ENCODE assay signal across 18 mouse cellular contexts in genomic region chr12:98956951-98957350, GRCm38 (mm10). TPM values are rescaled to one million over a fixed set of nuclear protein-coding genes. Genes with fewer than 3 reads are reported as not detected.
DNase-seq lines count a peak whose midpoint lies in the region; ATAC-seq and TF ChIP-seq lines count a peak whose summit lies in the region.
"Had no signal": no experiment of that assay in that cellular context is flagged by ENCODE, and none has a peak within 500 bp of the region (broad histone marks: within the 10 kb centered on the region; RNA-seq: fewer than 3 reads in every experiment).

No protein-coding gene starts in this region.

- TF ChIP-seq CTCF in stomach, postnatal 0 days (IDR thresholded peaks at IDR 0.05; ENCODE audit: low read depth) = no peak

- no peak overlapping the region for H3K27ac ChIP-seq in heart, embryonic 12.5 days (ENCODE audit: poor library complexity, severe bottlenecking)
- H3K27ac ChIP-seq in stomach, embryonic 14.5 days (ENCODE audit: low read length) = peak overlapping the region; percentile 15; the same call in 1 of the 2 replicates
- no peak overlapping the region for H3K27ac ChIP-seq in stomach, postnatal 0 days (replicated peaks)
- H3K27ac ChIP-seq in hindbrain, embryonic 14.5 days = no peak overlapping the region
- H3K27ac ChIP-seq: embryonic facial prominence, embryonic 12.5 days; forebrain, embryonic 15.5 days; heart, embryonic 13.5 days had no signal

- WGBS in heart, embryonic 12.5 days = 86% methylated on average over 2 of the region's 2 CpGs
- WGBS in stomach, embryonic 14.5 days = 82% methylated on average over 2 of the region's 2 CpGs
- WGBS in stomach, postnatal 0 days = 90% methylated on average over 2 of the region's 2 CpGs
- 88% methylated on average over 2 of the region's 2 CpGs for WGBS in hindbrain, embryonic 14.5 days

- H3K36me3 ChIP-seq in heart, embryonic 12.5 days = peaks cover 4% of the 10 kb centered on the region; the same call in 1 of the 2 replicates
- H3K36me3 ChIP-seq in stomach, embryonic 14.5 days (ENCODE audit: control insufficient read depth, insufficient read depth, low read length) = no peaks in the 10 kb centered on the region
- H3K36me3 ChIP-seq in stomach, postnatal 0 days (ENCODE audit: control insufficient read depth, insufficient read depth, low read length) = no peaks in the 10 kb centered on the region
- peaks cover 14% of the 10 kb centered on the region for H3K36me3 ChIP-seq in hindbrain, embryonic 14.5 days (replicated peaks; ENCODE audit: control insufficient read depth, insufficient read depth)

- H3K9ac ChIP-seq in heart, embryonic 12.5 days = no peak overlapping the region
- no peak overlapping the region for H3K9ac ChIP-seq in stomach, embryonic 14.5 days (replicated peaks; ENCODE audit: low read depth, low read length)
- H3K9ac ChIP-seq in stomach, postnatal 0 days (ENCODE audit: low read length) = no peak overlapping the region
- no peak overlapping the region for H3K9ac ChIP-seq in hindbrain, embryonic 14.5 days
- H3K9ac ChIP-seq: embryonic facial prominence, embryonic 12.5 days; forebrain, embryonic 15.5 days; heart, embryonic 13.5 days had no signal

- no peaks in the 10 kb centered on the region for H3K4me1 ChIP-seq in heart, embryonic 12.5 days (replicated peaks)
- H3K4me1 ChIP-seq in stomach, embryonic 14.5 days (ENCODE audit: control insufficient read depth, insufficient read depth, low read length) = no peaks in the 10 kb centered on the region
- H3K4me1 ChIP-seq in stomach, postnatal 0 days (replicated peaks; ENCODE audit: control insufficient read depth, insufficient read depth) = no peaks in the 10 kb centered on the region
- no peaks in the 10 kb centered on the region for H3K4me1 ChIP-seq in hindbrain, embryonic 14.5 days (replicated peaks; ENCODE audit: control insufficient read depth, insufficient read depth, low read length)
- H3K4me1 ChIP-seq: embryonic facial prominence, embryonic 12.5 days; heart, embryonic 13.5 days had no signal

- H3K27me3 ChIP-seq in heart, embryonic 12.5 days (replicated peaks) = no peaks in the 10 kb centered on the region
- H3K27me3 ChIP-seq in stomach, embryonic 14.5 days (ENCODE audit: control insufficient read depth, insufficient read depth, low read length) = no peaks in the 10 kb centered on the region
- no peaks in the 10 kb centered on the region for H3K27me3 ChIP-seq in stomach, postnatal 0 days (ENCODE audit: control insufficient read depth, insufficient read depth, low read length)
- H3K27me3 ChIP-seq in hindbrain, embryonic 14.5 days (ENCODE audit: control insufficient read depth, insufficient read depth, low read length) = no peaks in the 10 kb centered on the region
- H3K27me3 ChIP-seq: embryonic facial prominence, embryonic 12.5 days; forebrain, embryonic 15.5 days; heart, embryonic 13.5 days had no signal

- no peaks in the 10 kb centered on the region for H3K9me3 ChIP-seq in heart, embryonic 12.5 days (replicated peaks)
- H3K9me3 ChIP-seq in stomach, embryonic 14.5 days (ENCODE audit: control insufficient read depth, low read depth, low read length) = no peaks in the 10 kb centered on the region
- H3K9me3 ChIP-seq in stomach, postnatal 0 days (ENCODE audit: control insufficient read depth, low read length) = no peaks in the 10 kb centered on the region
- H3K9me3 ChIP-seq in hindbrain, embryonic 14.5 days (ENCODE audit: control insufficient read depth, low read length) = no peaks in the 10 kb centered on the region
- H3K9me3 ChIP-seq: embryonic facial prominence, embryonic 12.5 days; forebrain, embryonic 15.5 days; heart, embryonic 13.5 days had no signal

- peak; percentile 9 for DNase-seq in adrenal gland, adult 8-10 months
- DNase-seq in adrenal gland, postnatal 4 days (ENCODE audit: low spot score in 2 of 2) = no peak
- peak; percentile 10 for DNase-seq in heart, adult 11 months
- DNase-seq in stomach, postnatal 0 days (ENCODE audit: low spot score) = no peak
- DNase-seq in hindbrain, embryonic 14.5 days (ENCODE audit: low spot score) = no peak
- DNase-seq: cerebellum, adult 18-20 months; cerebellum, adult 9-11 months; cerebellum, postnatal 36 days; gastrocnemius, postnatal 14 days; heart, postnatal 36 days; kidney, adult 18-20 months had no signal

- no peak overlapping the region for H3K4me2 ChIP-seq in heart, embryonic 12.5 days
- no peak overlapping the region for H3K4me2 ChIP-seq in stomach, embryonic 14.5 days (replicated peaks; ENCODE audit: low read depth, low read length)
- H3K4me2 ChIP-seq in stomach, postnatal 0 days (replicated peaks; ENCODE audit: low read depth) = no peak overlapping the region
- no peak overlapping the region for H3K4me2 ChIP-seq in hindbrain, embryonic 14.5 days (replicated peaks)
- H3K4me2 ChIP-seq: embryonic facial prominence, embryonic 12.5 days; forebrain, embryonic 15.5 days; heart, embryonic 13.5 days had no signal

- ATAC-seq in heart, embryonic 12.5 days (ENCODE audit: insufficient number of reproducible peaks, low FRiP score) = no peak
- no peak for ATAC-seq in stomach, embryonic 14.5 days (ENCODE audit: insufficient number of reproducible peaks, insufficient read depth, low FRiP score, low read depth)
- ATAC-seq in stomach, postnatal 0 days (ENCODE audit: low FRiP score, low TSS enrichment) = no peak
- no peak for ATAC-seq in hindbrain, embryonic 14.5 days (ENCODE audit: low FRiP score)
- ATAC-seq: forebrain, embryonic 15.5 days; hindbrain, embryonic 16.5 days; inflammation-experienced regulatory T-cells, adult 6 months had no signal

- no peak overlapping the region for H3K4me3 ChIP-seq in heart, embryonic 12.5 days
- no peak overlapping the region for H3K4me3 ChIP-seq in stomach, embryonic 14.5 days (ENCODE audit: low read depth, low read length)
- H3K4me3 ChIP-seq in stomach, postnatal 0 days (ENCODE audit: low read depth, low read length) = no peak overlapping the region
- no peak overlapping the region for H3K4me3 ChIP-seq in hindbrain, embryonic 14.5 days (replicated peaks; ENCODE audit: low read length)
- H3K4me3 ChIP-seq: embryonic facial prominence, embryonic 12.5 days; forebrain, embryonic 15.5 days; heart, embryonic 13.5 days had no signal

- TF ChIP-seq EP300 in stomach, postnatal 0 days (optimal IDR thresholded peaks at IDR 0.05) = no peak

RNA-seq across cellular contexts. Expression of gene Ttc8, which starts 36.6 kb away (rescaled TPM):
- total RNA-seq in adrenal gland, adult 8-10 months (2022) = 10 to 100 TPM; 21.7 to 44.7 (median 31.8) TPM
- 10 to 100 TPM; 31.0 to 33.5 TPM for total RNA-seq in adrenal gland, postnatal 4 days (2021)
- polyA plus RNA-seq in heart, embryonic 12.5 days (2016; fragmentation: Nextera tagmentation; extraction: Ambion mirVana) = 16.2 and 16.5 TPM in 2 replicates
- 33.2 and 34.3 TPM in 2 replicates for polyA plus RNA-seq in stomach, embryonic 14.5 days (2014; fragmentation: Nextera tagmentation; extraction: Ambion mirVana)
- polyA plus RNA-seq in stomach, postnatal 0 days (2015; fragmentation: Nextera tagmentation; extraction: Ambion mirVana) = 9.9 and 11.7 TPM in 2 replicates
- 31.4 and 33.3 TPM in 2 replicates for polyA plus RNA-seq in hindbrain, embryonic 14.5 days (2014; fragmentation: Nextera tagmentation; extraction: Ambion mirVana)

RNA-seq across cellular contexts. Expression of gene Eml5, which starts 55.7 kb away (rescaled TPM):
- 10 to 100 TPM; 26.2 to 62.4 (median 41.2) TPM for total RNA-seq in adrenal gland, adult 8-10 months (2022)
- 10 to 100 TPM; 48.0 to 48.6 TPM for total RNA-seq in adrenal gland, postnatal 4 days (2021)
- 5.4 and 5.5 TPM in 2 replicates for polyA plus RNA-seq in heart, embryonic 12.5 days (2016; fragmentation: Nextera tagmentation; extraction: Ambion mirVana)
- 14.3 and 15.6 TPM in 2 replicates for polyA plus RNA-seq in stomach, embryonic 14.5 days (2014; fragmentation: Nextera tagmentation; extraction: Ambion mirVana)
- 1.7 and 1.9 TPM in 2 replicates for polyA plus RNA-seq in stomach, postnatal 0 days (2015; fragmentation: Nextera tagmentation; extraction: Ambion mirVana)
- polyA plus RNA-seq in hindbrain, embryonic 14.5 days (2014; fragmentation: Nextera tagmentation; extraction: Ambion mirVana) = 14.3 and 18.7 TPM in 2 replicates

Comparison
In these comparisons a context has a peak if more than half of its experiments do, and no peak if none do; other contexts are left out.
1. DNase-seq: peak in adrenal gland, adult 8-10 months (single experiment) and heart, adult 11 months (single experiment); none in adrenal gland, postnatal 4 days (0 of 2), stomach, postnatal 0 days (single experiment) and hindbrain, embryonic 14.5 days (single experiment).